Mouse (Mus musculus): Measurements from ENCODE around the gene Nmt2.

- TF ChIP-seq POLR2A (IDR thresholded peaks at IDR 0.05; ENCODE audit: control insufficient read depth, extremely low read depth, insufficient read depth, low read length, poor library complexity) (no peak), CTCF (IDR thresholded peaks at IDR 0.05; ENCODE audit: borderline replicate concordance, control insufficient read depth, extremely low read depth, insufficient read depth, low read length, poor library complexity) (no peak)
Observed at GRCm38 (mm10) chr2:3355793-3356192, 71.8 kb downstream of the Nmt2 start.
